Mouse (Mus musculus) B cell, adult (primary cell): Measurements from ENCODE around the gene Ptgfrn. TPM values are rescaled to one million over a fixed set of nuclear protein-coding genes. Genes with fewer than 3 reads are reported as not detected.

Experiments used
- total RNA-seq: library from RNA; stranded (reverse); gene quantifications from 4 replicates; pipeline ENCODE4 v1.2.4, GENCODE M21; 2023; ENCODE audit not compliant: inconsistent age

The Ptgfrn gene
- 0.10 to 0.30 TPM (median 0.12 TPM) in 3 of 4 replicates, not detected in the other for total RNA-seq

DNA sequence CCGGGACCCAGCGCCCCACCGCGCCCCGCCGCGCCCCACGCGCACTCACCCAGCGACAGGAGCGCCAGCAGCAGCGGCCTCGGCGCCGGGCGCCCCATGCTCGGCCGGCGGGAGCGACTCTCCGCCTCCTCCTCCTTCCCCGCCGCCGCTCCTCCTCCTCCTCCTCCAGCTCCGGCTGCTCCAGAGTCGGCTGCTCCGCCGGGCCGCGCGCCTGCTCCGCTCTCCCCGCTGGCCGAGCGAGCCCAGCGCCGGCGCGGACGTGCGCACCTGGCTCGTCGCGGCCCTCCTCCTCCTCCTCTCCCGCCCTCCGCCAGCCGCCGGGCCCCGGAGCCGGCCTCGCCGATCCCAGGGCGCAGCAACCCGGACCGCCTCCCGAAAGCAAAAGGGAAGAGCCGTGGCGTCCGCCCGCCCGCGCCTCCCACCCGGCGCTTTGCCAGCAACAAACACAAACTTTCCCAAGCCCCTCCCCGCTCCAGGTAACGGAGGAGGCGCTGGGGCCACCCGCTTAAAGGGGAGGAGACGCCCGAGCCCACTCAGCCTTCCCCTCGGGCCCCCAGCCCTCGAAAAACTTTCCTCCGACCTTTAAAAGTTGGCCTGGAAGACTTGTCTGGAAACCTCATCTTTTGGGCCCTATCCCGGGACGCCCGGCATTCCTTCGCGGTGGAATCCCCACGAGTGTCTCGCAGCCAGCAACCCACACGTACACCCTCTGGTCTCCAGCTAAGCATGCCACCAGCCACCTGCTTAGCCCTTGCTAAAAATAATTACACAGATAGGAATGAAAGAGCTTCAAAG, at the start of gene Ptgfrn:
Ptgfrn (minus strand) TSS at position 236 of the 795 bp plus-strand sequence.

DNA sequence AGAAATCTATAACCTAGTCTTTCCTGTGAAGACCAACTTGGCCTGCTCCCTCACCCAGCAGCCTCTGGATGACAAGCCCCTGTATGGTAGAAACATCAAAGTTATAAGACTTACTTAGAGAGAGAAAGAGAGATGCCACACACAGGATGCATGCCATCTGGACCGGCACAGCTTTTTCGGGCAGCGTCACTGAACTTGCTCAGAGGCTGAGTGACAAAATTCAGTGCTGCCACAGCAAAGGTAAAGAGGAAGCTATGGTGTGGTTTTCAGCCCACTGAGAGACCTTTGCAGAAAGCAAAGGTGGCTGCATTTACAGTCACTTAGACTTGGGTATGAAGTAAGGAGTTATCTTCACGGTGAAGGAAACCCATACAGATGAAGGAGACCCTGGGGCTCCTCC, 80.7 kb downstream of the Ptgfrn start, which contains the start of gene Cd101:
Cd101 (minus strand) TSS at position 218 of the 400 bp plus-strand sequence.

Other genes with a start within 250 kb of the Ptgfrn start
- gene Trim45, start 188.1 kb downstream of the Ptgfrn start, total RNA-seq, result 1.2 to 2.3 TPM (median 1.4 TPM) in 4 replicates
- gene Ttf2, start 140.6 kb downstream of the Ptgfrn start, total RNA-seq, result 11.9 to 17.5 TPM (median 14.3 TPM) in 4 replicates
- gene Cd101, start 80.7 kb downstream of the Ptgfrn start, total RNA-seq, result not detected in 4 replicates
- gene Cd2, start 177.7 kb upstream of the Ptgfrn start, total RNA-seq, result 511 to 631 TPM (median 576 TPM) in 4 replicates